Mouse (Mus musculus): ENCODE measurements at regions not wholly inside any gene's neighbourhood (a gene's known extent, or its start where the extent isn't known, plus 50 kb on each side); places are given as distances from the start of the nearest gene placed in this dataset.

DNA sequence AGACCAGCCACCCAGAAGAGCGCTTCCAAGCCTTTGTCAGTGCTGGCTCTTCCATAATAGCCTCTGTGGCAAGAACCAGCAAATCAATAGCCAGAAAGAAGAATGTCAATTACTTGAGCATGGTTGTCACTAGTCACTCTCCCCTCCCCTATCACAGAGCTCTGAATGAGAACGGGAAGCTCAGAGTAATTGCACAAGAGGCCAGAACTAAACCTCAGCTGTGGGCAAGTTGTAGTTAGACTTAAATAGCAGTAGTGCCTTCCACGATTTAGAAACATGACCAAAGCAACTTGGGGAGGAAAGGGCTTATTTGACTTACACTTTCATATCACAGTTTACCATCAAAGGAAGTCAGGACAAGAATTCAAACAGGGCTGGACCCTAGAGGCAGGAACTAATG is 56.4 kb upstream of the Sv2b start:
- TF ChIP-seq POLR2A (IDR thresholded peaks at IDR 0.05; ENCODE audit: extremely low read depth, insufficient read depth, low read length) (no peak), CTCF (IDR thresholded peaks at IDR 0.05; ENCODE audit: extremely low read depth, insufficient read depth, low read length) (no peak)
